Mouse (Mus musculus): ENCODE measurements around the gene Ddc. TPM values are rescaled to one million over a fixed set of nuclear protein-coding genes. Genes with fewer than 3 reads are reported as not detected.

Ddc gene
- polyA plus RNA-seq, 2 experiments from 2014 or later, result 5.1 to 5.2 TPM

- ATAC-seq, result no peak
Measured at GRCm38 (mm10) chr11:11822181-11823095, 75.5 kb downstream of the Ddc start.

GRCm38 (mm10) chr11:11821387-11821975 is 76.5 kb downstream of the Ddc start:
- ATAC-seq, result no peak

DNA sequence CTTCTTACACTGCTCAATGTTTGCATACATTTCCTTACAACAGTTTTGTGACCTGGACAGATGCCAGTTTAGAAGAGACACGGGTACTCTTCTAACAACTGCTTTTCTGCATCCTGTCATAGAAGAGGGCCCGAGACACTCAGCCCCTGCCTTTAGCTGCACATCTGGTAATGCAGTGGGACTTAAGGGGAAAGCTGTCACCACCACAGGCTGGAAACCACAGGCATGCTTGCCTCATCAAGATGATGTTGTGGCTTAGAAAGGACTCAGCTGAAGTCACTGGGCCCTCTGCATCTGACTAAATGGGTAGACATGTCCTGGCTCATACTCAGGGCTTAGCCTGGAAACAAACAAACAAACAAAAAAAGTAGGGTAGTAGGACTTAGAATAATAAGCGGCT is 77.2 kb downstream of the Ddc start:
- ATAC-seq, result peak; percentile 53

DNA sequence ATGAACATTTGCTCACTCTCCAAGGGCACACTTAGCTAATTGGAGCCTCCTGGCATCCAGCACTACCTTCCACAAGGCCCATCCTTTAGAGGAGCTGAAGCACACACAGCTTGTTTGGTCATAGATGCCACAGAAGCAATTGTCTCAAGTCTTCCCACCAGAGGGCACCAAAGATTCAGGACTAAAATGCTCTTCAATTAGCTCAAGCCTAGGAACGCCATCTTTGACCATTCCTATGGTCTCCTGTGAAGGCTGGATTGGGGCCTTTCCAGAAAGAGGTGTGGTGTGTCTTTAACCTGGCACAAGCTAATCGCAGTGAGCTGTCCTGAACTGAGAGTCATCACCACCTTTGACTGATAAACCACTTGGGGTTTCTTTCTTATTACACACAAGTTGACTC is 77.7 kb downstream of the Ddc start:
- peak; percentile 91 for ATAC-seq

DNA sequence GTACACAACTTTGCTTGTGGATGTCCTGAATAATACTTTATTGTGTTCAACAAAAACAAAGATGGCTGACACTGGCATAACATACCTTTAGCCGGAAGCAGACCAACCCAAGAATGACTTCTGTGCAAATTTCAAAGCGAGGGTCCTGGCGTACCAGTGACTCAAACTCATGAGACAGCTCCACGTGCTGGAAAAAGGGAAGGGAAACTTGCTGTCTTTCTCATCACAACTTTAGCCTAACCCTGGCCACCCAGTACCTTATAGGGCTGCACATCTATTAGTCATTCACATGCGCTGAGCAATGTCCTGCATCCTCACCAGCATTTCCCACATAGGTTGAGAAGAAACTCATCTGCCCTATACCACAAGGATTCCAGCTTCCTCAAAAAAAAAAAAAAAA is 78.7 kb downstream of the Ddc start:
- no peak for ATAC-seq

DNA sequence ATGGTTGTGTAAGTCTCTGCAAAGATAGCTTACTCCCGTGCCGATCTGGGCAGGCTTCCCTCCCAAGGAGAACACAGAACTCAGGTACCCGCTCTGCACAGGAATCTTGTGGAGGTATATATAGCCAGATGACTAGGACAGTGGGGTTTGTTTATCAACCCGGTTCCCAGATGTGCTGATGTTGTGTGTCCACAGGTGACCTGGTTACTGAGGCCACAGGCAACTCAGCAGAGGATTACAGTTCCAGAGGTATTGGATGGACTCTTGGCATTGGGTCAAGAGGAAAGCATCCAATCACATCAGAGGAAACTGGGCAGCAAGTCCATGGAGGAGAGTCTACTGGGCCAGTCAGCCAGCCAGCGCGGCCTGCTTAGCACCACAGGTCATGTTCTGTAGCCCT is 79.1 kb downstream of the Ddc start:
- ATAC-seq, result no peak

GRCm38 (mm10) chr11:11815737-11816136 is 82.2 kb downstream of the Ddc start:
- ATAC-seq, result no peak

DNA sequence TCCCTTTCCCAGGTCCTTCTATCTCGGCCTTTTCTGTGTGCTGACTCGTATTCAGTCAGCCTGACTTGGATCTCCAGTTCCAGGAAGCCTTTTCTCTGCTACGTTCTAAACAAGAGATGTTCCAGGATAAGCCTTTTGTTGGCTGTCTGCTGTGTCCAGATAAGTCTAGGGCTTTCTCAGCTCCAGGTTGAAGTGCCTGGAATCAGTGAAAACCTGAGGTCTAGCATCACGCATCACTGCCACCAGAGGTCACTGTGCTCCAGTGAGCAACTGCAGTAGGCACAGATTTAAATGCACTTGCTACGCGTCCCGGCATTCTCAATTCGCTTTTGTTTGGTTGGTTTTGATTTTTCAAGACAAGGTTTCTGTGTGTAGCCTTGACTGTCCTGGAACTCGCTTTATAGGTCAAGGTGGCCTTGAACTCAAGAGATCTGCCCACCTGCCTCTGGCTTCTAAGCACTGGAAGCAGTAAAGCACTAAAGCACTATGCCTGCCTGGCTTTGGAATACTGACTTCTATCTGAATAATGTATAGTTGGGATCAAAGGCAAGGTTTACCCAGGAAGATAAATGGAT is 86.0 kb downstream of the Ddc start:
- ATAC-seq, result peak; percentile 38

- no peak for ATAC-seq
Measured at GRCm38 (mm10) chr11:11809404-11810175, 88.4 kb downstream of the Ddc start.

DNA sequence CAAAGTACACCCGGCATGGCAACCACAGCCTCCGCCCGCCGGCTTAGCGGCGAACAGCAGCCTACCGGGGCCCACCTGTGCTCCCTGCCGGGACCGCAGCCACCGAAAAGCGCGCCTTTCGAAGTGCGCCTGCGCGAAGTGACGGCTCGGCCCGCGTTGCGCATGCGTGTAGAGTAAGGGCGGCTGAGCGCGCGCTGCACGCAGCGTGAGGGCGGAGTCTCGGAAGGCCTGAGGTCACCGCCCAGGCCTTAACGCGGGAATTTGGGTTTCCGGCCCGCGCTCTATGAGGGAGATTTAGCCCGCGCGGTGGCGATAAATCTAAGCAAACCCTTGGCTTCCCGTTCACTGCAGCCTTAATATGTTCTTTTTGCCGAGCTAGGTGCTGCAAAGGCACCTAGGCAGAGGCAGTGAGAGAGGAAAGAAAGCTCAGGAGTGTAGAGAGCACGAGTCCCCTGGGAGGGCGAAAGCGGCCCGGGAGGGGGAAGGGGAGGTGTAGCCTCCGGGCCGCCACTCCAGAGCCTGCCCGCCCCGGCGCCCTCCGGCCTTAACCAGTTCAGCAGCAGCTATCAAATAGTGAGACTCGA is 89.0 kb downstream of the Ddc start, which contains the start of gene Fignl1:
Fignl1 (minus strand) TSS at position 143 of the 584 bp plus-strand sequence.
- ATAC-seq, result peak; percentile 94

- no peak for ATAC-seq
Measured at GRCm38 (mm10) chr11:11808035-11808819, 89.7 kb downstream of the Ddc start.

DNA sequence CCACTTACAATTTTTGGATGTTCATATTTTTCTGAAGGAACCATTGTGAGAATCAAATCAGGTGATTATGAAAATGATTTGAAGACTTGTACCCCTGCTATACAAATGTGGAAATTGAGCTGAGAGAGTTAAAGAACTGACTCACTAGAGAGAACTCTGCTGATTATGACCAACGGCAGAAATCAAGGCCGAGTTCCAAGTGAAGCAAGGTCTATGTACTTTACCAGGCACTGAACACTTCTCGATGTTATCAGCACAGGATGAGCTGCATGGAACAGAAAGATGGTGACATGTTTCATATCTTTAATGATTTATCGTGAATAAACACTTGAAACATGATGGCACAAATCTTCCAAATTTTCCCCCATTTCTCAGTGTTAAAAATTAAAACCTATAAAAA is 92.0 kb downstream of the Ddc start:
- no peak for ATAC-seq

DNA sequence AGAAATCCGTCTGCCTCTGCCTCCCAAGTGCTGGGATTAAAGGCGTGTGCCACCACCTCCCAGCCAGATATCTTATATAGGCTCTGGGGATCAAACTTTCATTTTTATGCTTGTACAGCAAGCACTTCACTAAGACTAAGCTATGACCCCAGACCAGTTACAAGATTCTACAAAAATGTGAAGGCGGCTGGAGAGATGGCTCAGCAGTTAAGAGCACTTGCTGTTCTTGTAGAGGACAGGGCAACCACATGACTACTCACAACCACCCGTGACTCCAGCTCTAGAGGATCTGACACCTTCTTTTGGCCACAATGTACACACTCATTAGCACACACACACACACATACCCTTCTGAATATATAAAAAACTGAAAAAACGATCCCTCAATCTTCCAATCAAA is 93.5 kb downstream of the Ddc start:
- no peak for ATAC-seq

GRCm38 (mm10) chr11:11801067-11801466 is 96.9 kb downstream of the Ddc start:
- ATAC-seq, result no peak

- ATAC-seq, result no peak
Measured at GRCm38 (mm10) chr11:11800304-11800703, 97.6 kb downstream of the Ddc start.

DNA sequence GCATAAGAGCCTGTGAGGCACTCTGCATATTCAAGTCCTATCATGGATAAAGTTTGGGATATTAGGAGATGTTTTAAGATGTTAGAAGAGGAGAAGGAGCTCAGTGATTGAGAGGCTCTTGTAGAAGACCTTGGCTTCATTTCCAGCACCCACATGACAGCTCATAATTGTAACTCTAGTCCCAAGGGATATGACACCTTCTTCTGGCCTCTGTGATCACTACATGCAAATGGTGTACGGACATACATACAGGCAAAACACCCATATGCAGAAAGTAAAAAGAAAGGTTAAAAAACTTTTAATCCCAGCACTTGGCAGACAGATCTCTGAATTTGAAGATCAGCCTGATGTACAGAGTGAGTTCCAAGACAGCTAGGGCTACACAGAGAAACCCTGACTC is 99.3 kb downstream of the Ddc start:
- no peak for ATAC-seq

DNA sequence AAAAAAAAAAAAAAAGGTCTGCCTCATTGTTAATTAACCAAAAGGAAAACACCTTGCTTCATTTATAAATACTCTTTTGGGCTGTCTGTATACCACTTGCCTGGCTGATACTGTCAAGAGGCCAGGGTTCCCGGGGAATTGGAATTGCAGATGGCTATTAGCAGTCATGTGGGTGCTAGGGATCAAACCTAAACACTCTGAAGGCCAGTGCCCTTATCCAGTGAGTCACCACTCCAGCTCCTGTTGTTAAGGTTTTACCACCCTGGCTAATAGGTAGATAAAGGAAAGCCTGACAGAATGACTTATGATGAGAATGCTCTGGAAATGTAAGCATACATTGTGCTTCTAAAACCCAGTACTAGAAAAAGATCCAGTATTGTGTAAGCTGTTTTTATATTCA is 103.3 kb downstream of the Ddc start:
- ATAC-seq, result no peak

DNA sequence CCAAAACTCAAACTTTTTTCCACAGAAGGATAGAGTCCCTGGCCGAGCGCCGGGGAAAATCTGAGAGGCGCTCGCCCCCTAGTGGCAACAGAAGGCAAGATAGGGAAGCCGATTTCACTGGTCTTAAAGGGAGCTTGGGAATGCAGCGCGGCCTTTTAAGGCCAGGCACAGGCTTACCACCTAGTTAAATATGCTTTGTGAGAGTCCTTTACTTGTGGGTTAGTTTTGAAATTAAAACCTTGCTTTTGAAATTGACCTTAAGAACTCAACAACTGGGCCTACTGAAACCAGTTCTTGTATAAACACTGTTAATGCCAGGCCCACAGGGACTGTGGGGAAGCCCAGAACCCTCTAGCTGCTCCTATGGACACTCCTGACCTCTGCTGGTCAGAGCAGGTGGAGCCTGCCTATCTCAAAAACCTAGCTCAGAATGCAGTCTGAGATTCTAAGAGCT is 109.4 kb downstream of the Ddc start:
- ATAC-seq, result peak; percentile 93

- no peak for ATAC-seq
Measured at GRCm38 (mm10) chr11:11785457-11785856, 112.5 kb downstream of the Ddc start.

DNA sequence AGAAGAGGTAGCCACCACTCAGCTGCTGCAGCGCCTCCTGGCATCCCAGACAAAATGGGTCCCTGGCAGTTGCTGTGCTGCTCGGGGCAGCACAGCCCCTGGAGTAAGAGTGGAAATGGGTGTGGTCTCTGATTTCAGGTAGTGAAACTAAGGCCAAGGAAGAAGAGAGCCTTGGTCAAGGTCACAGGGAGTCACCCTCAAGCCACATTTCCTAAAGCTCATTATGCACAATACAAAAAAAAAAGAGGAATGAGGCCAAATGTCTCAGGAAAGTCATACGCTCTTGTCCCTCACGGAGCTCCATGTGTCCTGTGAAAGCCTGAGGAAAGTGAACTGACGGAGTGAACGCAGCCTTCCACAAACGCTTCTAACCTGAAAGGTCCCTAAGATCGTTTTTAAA is 116.2 kb downstream of the Ddc start:
- no peak for ATAC-seq

DNA sequence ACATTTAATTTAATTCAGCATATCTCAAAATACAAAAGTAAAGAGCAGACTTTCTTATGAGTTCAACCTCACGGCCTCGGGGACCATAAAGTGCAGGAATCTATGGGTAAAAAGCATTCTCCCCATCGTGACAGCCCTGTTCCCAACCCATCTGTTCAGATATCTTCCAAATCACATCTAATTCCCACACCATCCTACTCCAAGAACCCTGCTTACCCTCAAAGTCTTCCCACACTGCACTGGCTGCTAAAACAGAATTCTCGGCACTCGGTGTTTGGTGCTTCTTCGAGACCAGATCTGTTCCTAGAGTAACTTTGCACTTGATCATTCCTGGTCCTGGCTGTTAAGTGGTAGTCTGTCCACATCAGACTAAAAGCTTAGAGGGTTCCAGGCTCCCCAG is 119.6 kb downstream of the Ddc start:
- ATAC-seq, result no peak

- ATAC-seq, result no peak
Measured at GRCm38 (mm10) chr11:11777796-11778195, 120.1 kb downstream of the Ddc start.

Measured in CD4-positive, CD25-positive, alpha-beta regulatory T cell, adult 4 months (primary cell).